Mouse (Mus musculus): ENCODE data around the gene Srek1.

DNA sequence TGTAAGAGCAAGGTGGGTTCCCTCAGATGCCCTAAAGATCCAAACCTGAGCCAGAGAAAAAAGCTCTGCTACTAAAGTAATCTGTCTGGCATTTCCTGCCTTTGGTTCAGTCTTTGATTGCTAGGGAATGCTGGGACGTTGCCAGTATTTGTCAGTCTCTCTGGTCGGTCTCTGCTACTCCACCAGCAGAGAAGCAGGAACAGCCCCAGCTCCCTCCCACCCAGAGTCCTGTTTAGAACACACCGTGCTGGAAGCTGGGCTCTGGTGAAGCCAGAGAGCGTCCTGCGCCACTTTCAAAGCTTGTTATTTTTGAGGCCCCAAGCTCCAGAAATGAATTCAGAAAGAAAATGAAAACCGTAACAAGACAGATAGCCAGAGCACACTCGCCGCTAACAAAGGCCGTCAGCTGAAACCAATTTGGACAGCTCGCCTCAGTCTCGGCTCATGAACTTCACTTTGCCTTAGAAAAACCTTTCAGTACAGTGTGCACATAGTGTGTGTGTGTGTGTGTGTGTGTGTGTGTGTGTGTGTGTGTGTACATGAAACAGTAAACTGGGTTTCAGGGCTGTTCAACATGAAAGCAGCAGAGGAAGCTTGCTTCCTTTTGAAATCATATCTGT, 62.9 kb downstream of the Srek1 start:
- no peak for TF ChIP-seq BHLHE40 (IDR thresholded peaks at IDR 0.05; ENCODE audit: low read depth, low read length)
- no peak for TF ChIP-seq SMC3 (IDR thresholded peaks at IDR 0.05; ENCODE audit: low read depth, low read length)
- TF ChIP-seq EP300 (IDR thresholded peaks at IDR 0.05; ENCODE audit: low read length), result no peak
- no peak for TF ChIP-seq CTCF (conservative IDR thresholded peaks at IDR 0.05 in 1 of 2, IDR thresholded peaks at IDR 0.05 in 1 of 2; ENCODE audit: low read depth in 2 of 2, low read length in 2 of 2)
- TF ChIP-seq POLR2A (IDR thresholded peaks at IDR 0.05; ENCODE audit: low read depth, low read length), result no peak
- no peak for TF ChIP-seq HCFC1 (IDR thresholded peaks at IDR 0.05; ENCODE audit: low read depth, low read length)
- TF ChIP-seq CHD1 (IDR thresholded peaks at IDR 0.05; ENCODE audit: low read depth, low read length), result no peak

All from CH12.LX (cell line).